Mouse (Mus musculus) layer of hippocampus, postnatal 36 days (tissue): Measurements from ENCODE around the gene 4930426L09Rik. TPM values are rescaled to one million over a fixed set of nuclear protein-coding genes. Genes with fewer than 3 reads are reported as not detected.

Source experiments
- DNase-seq, 2 experiments: peaks; one replicate each; pipeline ENCODE4 v3.0.0; 2022
- total RNA-seq, 2 experiments: library from RNA; stranded (reverse); gene quantifications; 2 replicates each; pipeline ENCODE4 v1.2.3; 2021

4930426L09Rik gene
- total RNA-seq, 2 experiments from 2014 or later = 0.77 to 1.2 TPM

- DNase-seq = no peak
Measured at GRCm38 (mm10) chr2:19016839-19017238, 18.7 kb downstream of the 4930426L09Rik start.

- no peak for DNase-seq
Measured at GRCm38 (mm10) chr2:19018034-19018433, 19.9 kb downstream of the 4930426L09Rik start.

- DNase-seq = no peak
Measured at GRCm38 (mm10) chr2:19024807-19025206, 26.7 kb downstream of the 4930426L09Rik start.

DNA sequence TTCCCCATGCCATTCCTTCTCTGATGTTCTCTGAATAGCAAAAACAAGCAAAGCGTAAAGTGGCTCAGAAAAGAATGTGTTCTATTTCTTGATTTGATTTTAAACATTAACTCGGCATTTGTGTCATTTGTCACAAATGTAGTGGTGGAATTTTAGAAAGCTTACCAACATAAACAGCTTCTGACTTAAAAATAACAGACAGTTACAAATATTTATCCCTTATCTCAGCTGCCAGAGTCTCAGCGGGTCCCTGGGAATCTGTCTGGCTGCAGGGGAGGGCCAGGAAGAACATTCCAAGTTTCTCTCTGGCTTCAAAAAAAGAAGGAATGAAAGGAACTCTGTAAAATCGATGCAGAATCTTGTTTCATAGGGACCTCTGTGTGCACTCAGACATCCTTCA lies 39.3 kb downstream of the 4930426L09Rik start:
- no peak for DNase-seq

DNA sequence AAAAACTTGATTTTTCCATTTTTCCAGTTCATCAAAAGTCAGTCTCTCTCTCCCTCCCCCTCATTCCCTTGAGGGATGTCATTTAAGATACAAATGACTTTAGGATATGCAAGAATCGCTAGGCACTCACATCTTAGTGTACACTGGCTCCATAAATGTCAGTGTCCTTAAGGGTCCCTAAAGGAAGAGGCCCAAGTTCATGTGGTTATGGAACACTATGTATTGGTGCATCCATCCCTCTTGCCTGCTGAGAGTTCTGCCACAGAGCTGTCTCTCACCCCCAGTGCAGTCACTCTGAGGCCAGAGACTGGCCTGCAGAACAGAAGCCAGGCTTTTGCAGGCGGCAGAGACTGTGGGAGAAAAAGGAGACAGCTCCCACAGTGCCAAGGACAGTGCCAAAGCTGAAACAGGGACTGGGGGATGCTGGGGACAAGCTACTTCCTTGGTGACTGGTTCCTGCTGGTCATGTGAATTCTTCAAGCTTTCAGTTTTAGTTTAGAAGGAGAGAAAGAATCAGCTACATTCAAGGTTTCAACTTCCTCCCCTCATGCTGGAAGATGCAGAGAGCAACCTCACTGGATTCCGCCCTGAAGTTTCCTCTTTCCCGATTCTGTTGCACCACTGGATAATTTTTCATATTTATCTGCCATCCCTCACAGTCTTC lies 39.9 kb downstream of the 4930426L09Rik start:
- DNase-seq = no peak

- DNase-seq = no peak
Measured at GRCm38 (mm10) chr2:19048225-19048624, 50.1 kb downstream of the 4930426L09Rik start.

DNA sequence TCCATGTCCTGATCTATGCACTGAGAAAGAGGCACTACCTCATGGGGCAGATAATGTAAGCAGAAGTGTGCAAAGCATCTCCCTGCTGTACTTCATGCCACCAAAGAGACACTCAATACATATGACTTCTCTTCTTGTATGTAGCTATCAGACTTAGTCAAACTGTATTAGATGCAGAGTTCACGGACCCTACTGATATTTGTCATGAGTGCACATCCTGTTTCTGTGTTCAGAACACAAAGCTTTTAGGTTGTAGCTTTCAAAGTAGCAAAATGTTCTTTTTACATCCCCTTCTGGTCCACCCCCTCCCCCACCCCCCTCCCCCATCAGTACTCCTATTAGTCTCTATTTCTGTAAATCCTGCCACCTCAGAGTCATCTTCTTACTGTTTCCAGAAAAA lies 51.2 kb downstream of the 4930426L09Rik start:
- no peak for DNase-seq

Other genes starting within 250 kb of the 4930426L09Rik start
- gene Pip4k2a, start 217 bp upstream of the 4930426L09Rik start, total RNA-seq = 10 to 100 TPM; 57.2 to 57.6 TPM
- gene Armc3, start 201.0 kb downstream of the 4930426L09Rik start, total RNA-seq = under 1 TPM; 0.40 to 0.73 TPM